Mouse (Mus musculus): ENCODE measurements around the gene Arl5c. TPM values are rescaled to one million over a fixed set of nuclear protein-coding genes. Genes with fewer than 3 reads are reported as not detected.

Arl5c gene
- polyA plus RNA-seq, 1 experiment from 2014 or later: 6.4 TPM

DNA sequence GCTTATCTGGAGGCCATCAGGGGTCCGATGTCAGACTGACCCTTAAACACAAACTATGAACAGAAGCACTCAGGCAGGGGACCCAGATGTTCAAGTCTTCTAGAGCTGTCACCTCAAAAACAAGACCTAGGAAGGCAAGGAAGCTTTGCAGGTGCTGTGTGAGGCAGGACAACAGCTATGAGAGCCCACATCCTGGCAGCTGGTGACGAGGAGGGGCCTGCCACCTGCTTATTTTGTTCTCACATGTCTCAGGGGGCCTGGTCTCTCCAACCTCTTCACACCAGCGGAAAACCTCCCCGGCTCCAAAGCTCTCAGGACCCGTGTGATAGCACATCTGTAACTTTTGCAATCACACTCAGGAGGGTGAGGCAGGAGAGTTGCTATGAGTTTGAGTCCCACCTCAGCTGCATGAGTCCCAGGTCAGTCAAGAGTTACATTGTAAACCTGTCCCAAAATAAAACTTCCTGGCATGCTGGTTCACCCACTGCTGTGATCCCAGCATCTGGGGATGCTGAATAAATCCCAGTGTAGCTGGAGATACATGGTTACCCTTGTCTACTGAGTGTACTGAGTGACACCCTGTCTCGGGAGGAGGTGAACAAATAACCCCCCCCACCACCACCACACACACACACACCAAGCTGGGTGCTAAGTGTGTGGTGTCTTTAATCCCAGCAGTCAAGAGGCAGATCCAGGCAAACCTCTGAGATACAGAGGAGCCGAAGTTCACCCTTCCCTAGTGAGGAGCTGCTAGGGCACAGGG, 4.6 kb upstream of the Arl5c start:
- no peak overlapping the region for H3K4me3 ChIP-seq (replicated peaks; ENCODE audit: low read length)
- H3K9me3 ChIP-seq (ENCODE audit: control insufficient read depth, low read length): no peaks in the 10 kb centered on the region
- peaks cover 4% of the 10 kb centered on the region; the same call in 1 of the 2 replicates for H3K27me3 ChIP-seq (replicated peaks; ENCODE audit: control insufficient read depth, insufficient read depth, low read length)
- ATAC-seq: no peak
- peaks cover 8% of the 10 kb centered on the region; the same call in 1 of the 2 replicates for H3K36me3 ChIP-seq (ENCODE audit: control insufficient read depth, insufficient read depth)
- H3K27ac ChIP-seq (ENCODE audit: low read length): no peak overlapping the region
- H3K4me2 ChIP-seq (ENCODE audit: low read length): no peak overlapping the region
- WGBS: 58% methylated on average over 7 of the region's 7 CpGs
- no peak overlapping the region for H3K9ac ChIP-seq (replicated peaks; ENCODE audit: low read depth, low read length)
- H3K4me1 ChIP-seq (replicated peaks; ENCODE audit: control insufficient read depth, insufficient read depth, low read length): peaks cover 18% of the 10 kb centered on the region

GRCm38 (mm10) chr11:97999748-98000147, 3.8 kb upstream of the Arl5c start:
- Histone ChIP-seq H3K27me3 (replicated peaks; ENCODE audit: control insufficient read depth, insufficient read depth, low read length) (peaks cover 4% of the 10 kb centered on the region; the same call in 1 of the 2 replicates), H3K9ac (replicated peaks; ENCODE audit: low read depth, low read length) (no peak overlapping the region), H3K27ac (ENCODE audit: low read length) (no peak overlapping the region), H3K9me3 (ENCODE audit: control insufficient read depth, low read length) (no peaks in the 10 kb centered on the region), H3K4me1 (replicated peaks; ENCODE audit: control insufficient read depth, insufficient read depth, low read length) (peaks cover 25% of the 10 kb centered on the region), H3K4me3 (replicated peaks; ENCODE audit: low read length) (no peak overlapping the region), H3K4me2 (ENCODE audit: low read length) (no peak overlapping the region), H3K36me3 (ENCODE audit: control insufficient read depth, insufficient read depth) (peaks cover 5% of the 10 kb centered on the region; the same call in 1 of the 2 replicates)
- ATAC-seq: no peak
- WGBS: 67% methylated on average over 5 of the region's 5 CpGs

DNA sequence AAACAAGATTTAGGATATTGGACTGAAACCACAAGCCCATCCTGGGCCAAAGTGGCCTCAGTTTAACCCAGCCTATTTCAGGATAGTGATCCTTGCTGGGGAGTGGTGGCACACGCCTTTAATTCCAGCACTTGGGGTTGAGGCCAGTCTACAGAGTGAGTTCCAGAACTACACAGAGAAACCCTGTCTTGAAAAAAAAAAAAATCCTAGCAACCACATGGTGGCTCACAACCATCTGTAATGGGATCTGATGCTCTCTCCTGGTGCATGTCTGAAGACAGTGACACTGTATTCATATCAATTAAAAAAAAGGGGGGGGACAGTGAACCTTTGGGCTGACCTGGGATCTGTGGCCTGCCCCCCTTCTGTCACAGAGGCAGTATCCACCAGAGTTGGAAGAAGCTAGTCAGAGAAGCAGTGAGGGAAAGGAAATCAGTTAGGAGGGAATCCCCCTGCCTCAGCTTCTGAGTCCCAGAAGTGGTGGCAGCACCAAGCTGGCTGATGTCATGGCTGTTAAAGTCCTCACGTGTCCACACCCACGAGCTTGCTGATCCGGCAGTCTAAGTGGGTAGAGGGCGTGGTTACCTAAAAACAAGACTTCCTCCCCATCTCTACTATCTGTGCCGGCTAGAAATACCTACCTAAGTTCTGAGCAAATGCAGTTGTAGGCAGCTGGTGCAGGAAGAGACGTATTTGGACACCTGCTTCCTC, 3.1 kb upstream of the Arl5c start:
- ATAC-seq: no peak
- Histone ChIP-seq H3K4me3 (replicated peaks; ENCODE audit: low read length) (no peak overlapping the region), H3K36me3 (ENCODE audit: control insufficient read depth, insufficient read depth) (no peaks in the 10 kb centered on the region), H3K27ac (ENCODE audit: low read length) (no peak overlapping the region), H3K9me3 (ENCODE audit: control insufficient read depth, low read length) (no peaks in the 10 kb centered on the region), H3K27me3 (replicated peaks; ENCODE audit: control insufficient read depth, insufficient read depth, low read length) (peaks cover 4% of the 10 kb centered on the region; the same call in 1 of the 2 replicates), H3K4me2 (ENCODE audit: low read length) (no peak overlapping the region), H3K9ac (replicated peaks; ENCODE audit: low read depth, low read length) (no peak overlapping the region), H3K4me1 (replicated peaks; ENCODE audit: control insufficient read depth, insufficient read depth, low read length) (peaks cover 28% of the 10 kb centered on the region)
- 72% methylated on average over 7 of the region's 7 CpGs for WGBS

GRCm38 (mm10) chr11:97998074-97998793, 2.3 kb upstream of the Arl5c start:
- peaks cover 23% of the 10 kb centered on the region for H3K4me1 ChIP-seq (replicated peaks; ENCODE audit: control insufficient read depth, insufficient read depth, low read length)
- no peak overlapping the region for H3K9ac ChIP-seq (replicated peaks; ENCODE audit: low read depth, low read length)
- no peak overlapping the region for H3K27ac ChIP-seq (ENCODE audit: low read length)
- H3K4me2 ChIP-seq (ENCODE audit: low read length): no peak overlapping the region
- H3K4me3 ChIP-seq (replicated peaks; ENCODE audit: low read length): no peak overlapping the region
- H3K9me3 ChIP-seq (ENCODE audit: control insufficient read depth, low read length): no peaks in the 10 kb centered on the region
- H3K36me3 ChIP-seq (ENCODE audit: control insufficient read depth, insufficient read depth): no peaks in the 10 kb centered on the region
- 83% methylated on average over 11 of the region's 11 CpGs for WGBS
- ATAC-seq: no peak
- peaks cover 4% of the 10 kb centered on the region; the same call in 1 of the 2 replicates for H3K27me3 ChIP-seq (replicated peaks; ENCODE audit: control insufficient read depth, insufficient read depth, low read length)

GRCm38 (mm10) chr11:97997387-97997960, 1.5 kb upstream of the Arl5c start:
- ATAC-seq: no peak
- no peaks in the 10 kb centered on the region for H3K36me3 ChIP-seq (ENCODE audit: control insufficient read depth, insufficient read depth)
- 79% methylated on average over 8 of the region's 8 CpGs for WGBS
- no peaks in the 10 kb centered on the region for H3K9me3 ChIP-seq (ENCODE audit: control insufficient read depth, low read length)
- H3K4me3 ChIP-seq (replicated peaks; ENCODE audit: low read length): no peak overlapping the region
- H3K27ac ChIP-seq (ENCODE audit: low read length): no peak overlapping the region
- H3K4me1 ChIP-seq (replicated peaks; ENCODE audit: control insufficient read depth, insufficient read depth, low read length): peaks cover 16% of the 10 kb centered on the region
- no peak overlapping the region for H3K9ac ChIP-seq (replicated peaks; ENCODE audit: low read depth, low read length)
- H3K4me2 ChIP-seq (ENCODE audit: low read length): no peak overlapping the region
- peaks cover 4% of the 10 kb centered on the region; the same call in 1 of the 2 replicates for H3K27me3 ChIP-seq (replicated peaks; ENCODE audit: control insufficient read depth, insufficient read depth, low read length)

DNA sequence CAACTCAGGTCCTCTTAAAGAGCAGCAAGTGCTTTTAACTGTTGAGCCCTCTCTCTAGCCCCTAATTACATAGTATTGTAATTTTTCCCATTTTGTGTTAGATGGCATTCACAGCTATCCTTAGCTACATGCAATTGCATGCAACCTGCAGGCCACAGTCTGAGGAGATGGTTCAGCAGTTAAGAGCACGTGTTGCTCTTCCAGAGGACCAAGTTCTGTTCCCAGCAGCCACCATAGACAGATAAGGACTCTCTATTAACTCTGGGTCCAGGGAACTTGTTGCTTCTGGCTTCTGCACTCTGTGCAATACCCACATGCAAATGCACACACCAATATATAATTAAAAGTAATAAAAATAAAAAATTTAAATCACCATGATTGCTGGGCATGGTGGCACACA, 710 bp upstream of the Arl5c start:
- no peak overlapping the region for H3K4me2 ChIP-seq (ENCODE audit: low read length)
- H3K4me3 ChIP-seq (replicated peaks; ENCODE audit: low read length): no peak overlapping the region
- no peak for ATAC-seq
- H3K36me3 ChIP-seq (ENCODE audit: control insufficient read depth, insufficient read depth): no peaks in the 10 kb centered on the region
- no peak overlapping the region for H3K9ac ChIP-seq (replicated peaks; ENCODE audit: low read depth, low read length)
- H3K27me3 ChIP-seq (replicated peaks; ENCODE audit: control insufficient read depth, insufficient read depth, low read length): peaks cover 4% of the 10 kb centered on the region; the same call in 1 of the 2 replicates
- no peak overlapping the region for H3K27ac ChIP-seq (ENCODE audit: low read length)
- H3K9me3 ChIP-seq (ENCODE audit: control insufficient read depth, low read length): no peaks in the 10 kb centered on the region
- H3K4me1 ChIP-seq (replicated peaks; ENCODE audit: control insufficient read depth, insufficient read depth, low read length): peaks cover 14% of the 10 kb centered on the region
- 54% methylated on average over 1 of the region's 1 CpGs for WGBS

- Histone ChIP-seq H3K4me1 (replicated peaks; ENCODE audit: control insufficient read depth, insufficient read depth, low read length) (peaks cover 21% of the 10 kb centered on the region), H3K9me3 (ENCODE audit: control insufficient read depth, low read length) (no peaks in the 10 kb centered on the region), H3K27me3 (replicated peaks; ENCODE audit: control insufficient read depth, insufficient read depth, low read length) (no peaks in the 10 kb centered on the region), H3K36me3 (ENCODE audit: control insufficient read depth, insufficient read depth) (no peaks in the 10 kb centered on the region), H3K9ac (replicated peaks; ENCODE audit: low read depth, low read length) (peak overlapping the region; percentile 52), H3K4me2 (ENCODE audit: low read length) (peak overlapping the region; percentile 80), H3K4me3 (replicated peaks; ENCODE audit: low read length) (peak overlapping the region; percentile 46), H3K27ac (ENCODE audit: low read length) (no peak overlapping the region)
- peak; percentile 64 for ATAC-seq
- 7% methylated on average over 13 of the region's 13 CpGs for WGBS
These were observed 1.4 kb downstream of the Arl5c start for GRCm38 (mm10) chr11:97994539-97995100.

DNA sequence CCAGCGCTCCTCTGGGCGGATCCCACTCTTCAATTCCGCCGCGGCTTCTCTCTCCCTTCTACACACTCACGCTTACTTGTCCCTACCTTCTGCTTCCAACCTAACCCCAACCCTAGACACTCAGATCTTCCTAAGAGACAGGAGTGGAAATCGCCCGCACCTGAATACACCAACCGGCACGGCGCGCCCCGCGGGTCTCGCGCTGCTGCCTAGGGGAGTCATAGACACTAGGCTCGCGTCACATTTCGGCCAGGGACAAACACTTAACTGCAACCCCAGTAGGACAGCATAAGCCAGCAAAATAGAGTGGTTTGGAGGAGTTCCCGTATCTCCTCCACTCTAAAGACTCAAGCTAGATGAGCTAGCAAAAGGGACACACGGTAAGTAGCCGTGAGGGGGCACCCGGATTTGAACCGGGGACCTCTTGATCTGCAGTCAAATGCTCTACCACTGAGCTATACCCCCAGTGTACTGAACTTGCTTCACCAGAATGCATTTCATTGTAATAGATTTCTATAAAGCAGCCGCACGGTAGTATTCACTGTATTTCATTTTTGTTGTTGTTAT, 7.4 kb downstream of the Arl5c start:
- Histone ChIP-seq H3K27me3 (replicated peaks; ENCODE audit: control insufficient read depth, insufficient read depth, low read length) (peaks cover 20% of the 10 kb centered on the region), H3K36me3 (ENCODE audit: control insufficient read depth, insufficient read depth) (no peaks in the 10 kb centered on the region), H3K27ac (ENCODE audit: low read length) (peak overlapping the region; percentile 90), H3K9ac (replicated peaks; ENCODE audit: low read depth, low read length) (peak overlapping the region; percentile 72), H3K4me3 (replicated peaks; ENCODE audit: low read length) (peak overlapping the region; percentile 100), H3K4me1 (replicated peaks; ENCODE audit: control insufficient read depth, insufficient read depth, low read length) (peaks cover 22% of the 10 kb centered on the region), H3K4me2 (ENCODE audit: low read length) (peak overlapping the region; percentile 70), H3K9me3 (ENCODE audit: control insufficient read depth, low read length) (no peaks in the 10 kb centered on the region)
- ATAC-seq: peak; percentile 90
- WGBS: under 1% methylated on average over 26 of the region's 26 CpGs
